Mouse (Mus musculus) limb, embryonic 10.5 days (tissue): ENCODE measurements around the gene Reps2. TPM values are rescaled to one million over a fixed set of nuclear protein-coding genes. Genes with fewer than 3 reads are reported as not detected.

Source experiments
- DNase-seq: peaks from one replicate; pipeline ENCODE4 v3.0.0-alpha.2; 2017; ENCODE audit warnings: low spot score
- H3K27ac ChIP-seq: fragments of 300-500 bp; sonication (generic); 2 replicates; pipeline ENCODE4 v1.5.1; 2016; ENCODE audit warnings: mild to moderate bottlenecking
- H3K27me3 ChIP-seq: fragments of 300-500 bp; sonication (generic); 2 replicates; pipeline ENCODE4 v1.6.1; 2016; ENCODE audit warnings: low read depth, mild to moderate bottlenecking; ENCODE audit not compliant: poor library complexity, severe bottlenecking
- H3K36me3 ChIP-seq: fragments of 300-500 bp; sonication (generic); 2 replicates; pipeline ENCODE4 v1.6.1; 2016; ENCODE audit warnings: mild to moderate bottlenecking, moderate library complexity
- H3K4me1 ChIP-seq: fragments of 300-500 bp; sonication (generic); 2 replicates; pipeline ENCODE4 v1.6.1; 2016
- H3K4me3 ChIP-seq: fragments of 300-500 bp; sonication (generic); 2 replicates; pipeline ENCODE4 v1.5.1; 2016; ENCODE audit warnings: mild to moderate bottlenecking, moderate library complexity
- H3K9me3 ChIP-seq: fragments of 300-500 bp; sonication (generic); replicated peaks from 2 replicates; pipeline ENCODE4 v1.6.1; 2016; ENCODE audit warnings: mild to moderate bottlenecking
- WGBS: fragments of 180-500 bp; shearing (Covaris S2); methylation state at CpG from one replicate; pipeline ENCODE4 v1.1.7; 2016; 5-methylcytosine and 5-hydroxymethylcytosine counted together
- polyA plus RNA-seq: library from polyadenylated mRNA; unstranded; fragments of >200 nt; fragmentation: Nextera tagmentation; extraction: Ambion mirVana; gene quantifications from 2 replicates; pipeline ENCODE4 v1.2.1, GENCODE M21; 2016

Reps2 gene
- polyA plus RNA-seq, 1 experiment from 2014 or later = 0.33 TPM

GRCm38 (mm10) chrX:162520374-162520773 is 123.1 kb downstream of the Reps2 start:
- 94% methylated on average over 2 of the region's 2 CpGs for WGBS
- Histone ChIP-seq H3K27ac (no peak overlapping the region), H3K36me3 (no peaks in the 10 kb centered on the region), H3K9me3 (no peaks in the 10 kb centered on the region), H3K27me3 (peaks cover 92% of the 10 kb centered on the region), H3K4me3 (no peak overlapping the region), H3K4me1 (no peaks in the 10 kb centered on the region)
- DNase-seq = no peak

GRCm38 (mm10) chrX:162510426-162510980 is 132.9 kb downstream of the Reps2 start:
- Histone ChIP-seq H3K27ac (no peak overlapping the region), H3K9me3 (no peaks in the 10 kb centered on the region), H3K4me1 (no peaks in the 10 kb centered on the region), H3K27me3 (peaks cover 90% of the 10 kb centered on the region), H3K36me3 (no peaks in the 10 kb centered on the region), H3K4me3 (no peak overlapping the region)
- WGBS = 73% methylated on average over 2 of the region's 2 CpGs
- DNase-seq = no peak

- Histone ChIP-seq H3K9me3 (no peaks in the 10 kb centered on the region), H3K4me3 (no peak overlapping the region), H3K4me1 (no peaks in the 10 kb centered on the region), H3K27ac (no peak overlapping the region), H3K36me3 (no peaks in the 10 kb centered on the region), H3K27me3 (peaks cover 91% of the 10 kb centered on the region)
- no peak for DNase-seq
- WGBS = 77% methylated on average over 2 of the region's 2 CpGs
Measured at GRCm38 (mm10) chrX:162505186-162505585, 138.3 kb downstream of the Reps2 start.

- no peak for DNase-seq
Measured at GRCm38 (mm10) chrX:162503436-162503835, 140.0 kb downstream of the Reps2 start.

GRCm38 (mm10) chrX:162500962-162501361 is 142.5 kb downstream of the Reps2 start:
- H3K27me3 ChIP-seq = peaks cover 83% of the 10 kb centered on the region
- H3K4me3 ChIP-seq = no peak overlapping the region
- no peak overlapping the region for H3K27ac ChIP-seq
- no peaks in the 10 kb centered on the region for H3K4me1 ChIP-seq
- H3K9me3 ChIP-seq = no peaks in the 10 kb centered on the region
- H3K36me3 ChIP-seq = no peaks in the 10 kb centered on the region
- WGBS = 81% methylated on average over 3 of the region's 3 CpGs
- DNase-seq = no peak

More at GRCm38 (mm10) chrX:162503436-162503835, 140.0 kb downstream of the Reps2 start:
- Histone ChIP-seq H3K4me1 (no peaks in the 10 kb centered on the region), H3K27ac (no peak overlapping the region), H3K36me3 (no peaks in the 10 kb centered on the region), H3K4me3 (no peak overlapping the region), H3K9me3 (no peaks in the 10 kb centered on the region), H3K27me3 (peaks cover 79% of the 10 kb centered on the region)
- WGBS = 70% methylated on average over 2 of the region's 2 CpGs

- H3K4me3 ChIP-seq = no peak overlapping the region
- H3K9me3 ChIP-seq = no peaks in the 10 kb centered on the region
- no peak for DNase-seq
- WGBS = 64% methylated on average over 2 of the region's 2 CpGs
- no peaks in the 10 kb centered on the region for H3K4me1 ChIP-seq
- no peaks in the 10 kb centered on the region for H3K36me3 ChIP-seq
- peaks cover 81% of the 10 kb centered on the region for H3K27me3 ChIP-seq
- H3K27ac ChIP-seq = no peak overlapping the region
Measured at GRCm38 (mm10) chrX:162496485-162496884, 147.0 kb downstream of the Reps2 start.

GRCm38 (mm10) chrX:162488630-162489029 is 154.8 kb downstream of the Reps2 start:
- H3K27me3 ChIP-seq = peaks cover 78% of the 10 kb centered on the region
- H3K4me3 ChIP-seq = no peak overlapping the region
- no peaks in the 10 kb centered on the region for H3K9me3 ChIP-seq
- no peaks in the 10 kb centered on the region for H3K4me1 ChIP-seq
- H3K36me3 ChIP-seq = no peaks in the 10 kb centered on the region
- DNase-seq = no peak
- WGBS = 85% methylated on average over 1 of the region's 1 CpGs
- no peak overlapping the region for H3K27ac ChIP-seq

- H3K36me3 ChIP-seq = no peaks in the 10 kb centered on the region
- no peak overlapping the region for H3K4me3 ChIP-seq
- no peaks in the 10 kb centered on the region for H3K9me3 ChIP-seq
- H3K27ac ChIP-seq = no peak overlapping the region
- DNase-seq = no peak
- peaks cover 81% of the 10 kb centered on the region for H3K27me3 ChIP-seq
- H3K4me1 ChIP-seq = no peaks in the 10 kb centered on the region
Measured at GRCm38 (mm10) chrX:162487734-162488133, 155.7 kb downstream of the Reps2 start.

- 89% methylated on average over 3 of the region's 3 CpGs for WGBS
- no peak overlapping the region for H3K4me3 ChIP-seq
- no peak overlapping the region for H3K27ac ChIP-seq
- DNase-seq = no peak
- H3K4me1 ChIP-seq = no peaks in the 10 kb centered on the region
- no peaks in the 10 kb centered on the region for H3K9me3 ChIP-seq
- H3K27me3 ChIP-seq = peaks cover 69% of the 10 kb centered on the region
- no peaks in the 10 kb centered on the region for H3K36me3 ChIP-seq
Measured at GRCm38 (mm10) chrX:162470213-162470612, 173.2 kb downstream of the Reps2 start.

GRCm38 (mm10) chrX:162462156-162462555 is 181.3 kb downstream of the Reps2 start:
- Histone ChIP-seq H3K9me3 (no peaks in the 10 kb centered on the region), H3K36me3 (no peaks in the 10 kb centered on the region), H3K27me3 (peaks cover 63% of the 10 kb centered on the region), H3K4me3 (no peak overlapping the region), H3K4me1 (no peaks in the 10 kb centered on the region), H3K27ac (no peak overlapping the region)
- 87% methylated on average over 5 of the region's 5 CpGs for WGBS
- no peak for DNase-seq

GRCm38 (mm10) chrX:162456445-162456844 is 187.0 kb downstream of the Reps2 start:
- Histone ChIP-seq H3K36me3 (no peaks in the 10 kb centered on the region), H3K4me3 (no peak overlapping the region), H3K27me3 (peaks cover 84% of the 10 kb centered on the region), H3K4me1 (no peaks in the 10 kb centered on the region), H3K27ac (no peak overlapping the region), H3K9me3 (no peaks in the 10 kb centered on the region)
- DNase-seq = no peak
- 95% methylated on average over 1 of the region's 1 CpGs for WGBS

GRCm38 (mm10) chrX:162455364-162455763 is 188.1 kb downstream of the Reps2 start:
- H3K36me3 ChIP-seq = no peaks in the 10 kb centered on the region
- no peaks in the 10 kb centered on the region for H3K4me1 ChIP-seq
- DNase-seq = no peak
- no peak overlapping the region for H3K27ac ChIP-seq
- WGBS = 91% methylated on average over 1 of the region's 1 CpGs
- H3K27me3 ChIP-seq = peaks cover 84% of the 10 kb centered on the region
- no peaks in the 10 kb centered on the region for H3K9me3 ChIP-seq
- H3K4me3 ChIP-seq = no peak overlapping the region

GRCm38 (mm10) chrX:162453821-162454402 is 189.5 kb downstream of the Reps2 start:
- no peak overlapping the region for H3K27ac ChIP-seq
- H3K36me3 ChIP-seq = no peaks in the 10 kb centered on the region
- no peaks in the 10 kb centered on the region for H3K9me3 ChIP-seq
- 68% methylated on average over 7 of the region's 7 CpGs for WGBS
- H3K4me3 ChIP-seq = no peak overlapping the region
- no peak for DNase-seq
- H3K27me3 ChIP-seq = peaks cover 86% of the 10 kb centered on the region
- H3K4me1 ChIP-seq = no peaks in the 10 kb centered on the region

GRCm38 (mm10) chrX:162452642-162453041 is 190.8 kb downstream of the Reps2 start:
- H3K9me3 ChIP-seq = no peaks in the 10 kb centered on the region
- DNase-seq = no peak
- H3K27me3 ChIP-seq = peaks cover 93% of the 10 kb centered on the region

More at GRCm38 (mm10) chrX:162452642-162453041, 190.8 kb downstream of the Reps2 start:
- Histone ChIP-seq H3K4me1 (no peaks in the 10 kb centered on the region), H3K4me3 (no peak overlapping the region), H3K36me3 (no peaks in the 10 kb centered on the region), H3K27ac (no peak overlapping the region)
